Mouse (Mus musculus) lung, postnatal 0 days (tissue): ENCODE results near the gene Lpar1.

Experiments
- CTCF ChIP-seq: IDR thresholded peaks from 2 replicates; pipeline ENCODE4 v1.5.1; 2016; ENCODE audit warnings: antibody characterized with exemption, mild to moderate bottlenecking
- EP300 ChIP-seq: IDR thresholded peaks from 2 replicates; pipeline ENCODE4 v1.6.1; 2016; ENCODE audit warnings: antibody characterized with exemption, mild to moderate bottlenecking, control low read depth

DNA sequence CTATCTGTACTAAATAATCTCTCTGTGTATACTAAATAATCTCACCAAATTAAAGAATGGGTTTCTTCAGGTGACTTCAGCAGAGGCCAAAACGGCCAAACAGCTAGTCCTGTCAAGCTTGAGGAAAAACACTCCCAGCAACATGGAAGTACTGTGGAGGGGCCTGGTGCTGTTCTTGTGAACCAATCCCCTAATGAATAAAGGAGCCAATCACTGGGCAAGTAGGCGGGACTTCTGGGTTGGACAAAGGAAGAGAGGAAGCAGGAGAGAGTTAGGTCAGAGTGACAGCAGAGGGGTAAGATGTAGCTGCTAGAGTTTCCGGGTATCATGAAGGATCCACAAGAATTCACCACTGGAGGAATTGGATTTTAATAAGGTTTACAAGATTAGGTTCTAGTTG, 3.3 kb upstream of the Lpar1 start:
- TF ChIP-seq CTCF: no peak
- no peak for TF ChIP-seq EP300
